Mouse (Mus musculus): ENCODE data around the gene Rps24. TPM values are rescaled to one million over a fixed set of nuclear protein-coding genes. Genes with fewer than 3 reads are reported as not detected.

Rps24 gene
- polyA plus RNA-seq, 1 experiment from 2014 or later = 791 TPM

GRCm38 (mm10) chr14:24509557-24509956 lies 22.6 kb downstream of the Rps24 start:
- Histone ChIP-seq H3K9me3 (ENCODE audit: low read length) (no peaks in the 10 kb centered on the region; the same call in 1 of the 2 replicates), H3K4me1 (ENCODE audit: insufficient read depth, low read depth, low read length) (0 out of 2 replicates have a peak, but pooled peaks cover 3% of the 10 kb centered on the region), H3K27ac (ENCODE audit: low read length) (no peak overlapping the region), H3K4me2 (replicated peaks; ENCODE audit: low read depth, low read length) (no peak overlapping the region), H3K27me3 (replicated peaks; ENCODE audit: insufficient read depth, low read length) (no peaks in the 10 kb centered on the region), H3K36me3 (ENCODE audit: insufficient read depth, low read length) (no peaks in the 10 kb centered on the region), H3K4me3 (ENCODE audit: low read depth, low read length) (no peak overlapping the region), H3K9ac (replicated peaks; ENCODE audit: low read depth) (no peak overlapping the region)
- ATAC-seq (no peak), DNase-seq (ENCODE audit: low spot score) (no peak)
- 61% methylated on average over 5 of the region's 5 CpGs for WGBS
- TF ChIP-seq CTCF (IDR thresholded peaks at IDR 0.05) (no peak), EP300 (IDR thresholded peaks at IDR 0.05) (no peak)

- Histone ChIP-seq H3K36me3 (ENCODE audit: insufficient read depth, low read length) (no peaks in the 10 kb centered on the region), H3K9ac (replicated peaks; ENCODE audit: low read depth) (no peak overlapping the region), H3K4me1 (ENCODE audit: insufficient read depth, low read depth, low read length) (0 out of 2 replicates have a peak, but pooled peaks cover 3% of the 10 kb centered on the region), H3K27me3 (replicated peaks; ENCODE audit: insufficient read depth, low read length) (no peaks in the 10 kb centered on the region), H3K27ac (ENCODE audit: low read length) (no peak overlapping the region), H3K4me2 (replicated peaks; ENCODE audit: low read depth, low read length) (no peak overlapping the region), H3K9me3 (ENCODE audit: low read length) (no peaks in the 10 kb centered on the region; the same call in 1 of the 2 replicates), H3K4me3 (ENCODE audit: low read depth, low read length) (no peak overlapping the region)
- TF ChIP-seq CTCF (IDR thresholded peaks at IDR 0.05) (peak; percentile 48), EP300 (IDR thresholded peaks at IDR 0.05) (no peak)
- 100% methylated on average over 1 of the region's 1 CpGs for WGBS
- ATAC-seq (no peak), DNase-seq (ENCODE audit: low spot score) (no peak)
Measured at GRCm38 (mm10) chr14:24510218-24510617, 23.3 kb downstream of the Rps24 start.

- DNase-seq (ENCODE audit: low spot score) = no peak
- Histone ChIP-seq H3K9ac (replicated peaks; ENCODE audit: low read depth) (no peak overlapping the region), H3K4me1 (ENCODE audit: insufficient read depth, low read depth, low read length) (0 out of 2 replicates have a peak, but pooled peaks cover 3% of the 10 kb centered on the region), H3K9me3 (ENCODE audit: low read length) (no peaks in the 10 kb centered on the region; the same call in 1 of the 2 replicates), H3K4me3 (ENCODE audit: low read depth, low read length) (no peak overlapping the region), H3K36me3 (ENCODE audit: insufficient read depth, low read length) (no peaks in the 10 kb centered on the region), H3K27me3 (replicated peaks; ENCODE audit: insufficient read depth, low read length) (no peaks in the 10 kb centered on the region), H3K4me2 (replicated peaks; ENCODE audit: low read depth, low read length) (no peak overlapping the region), H3K27ac (ENCODE audit: low read length) (no peak overlapping the region)
- TF ChIP-seq CTCF (IDR thresholded peaks at IDR 0.05) = no peak
- TF ChIP-seq EP300 (IDR thresholded peaks at IDR 0.05) = no peak
- WGBS = 73% methylated on average over 2 of the region's 2 CpGs
- no peak for ATAC-seq
Measured at GRCm38 (mm10) chr14:24510679-24511078, 23.8 kb downstream of the Rps24 start.

GRCm38 (mm10) chr14:24512527-24513161 lies 25.7 kb downstream of the Rps24 start:
- no peak for ATAC-seq

DNA sequence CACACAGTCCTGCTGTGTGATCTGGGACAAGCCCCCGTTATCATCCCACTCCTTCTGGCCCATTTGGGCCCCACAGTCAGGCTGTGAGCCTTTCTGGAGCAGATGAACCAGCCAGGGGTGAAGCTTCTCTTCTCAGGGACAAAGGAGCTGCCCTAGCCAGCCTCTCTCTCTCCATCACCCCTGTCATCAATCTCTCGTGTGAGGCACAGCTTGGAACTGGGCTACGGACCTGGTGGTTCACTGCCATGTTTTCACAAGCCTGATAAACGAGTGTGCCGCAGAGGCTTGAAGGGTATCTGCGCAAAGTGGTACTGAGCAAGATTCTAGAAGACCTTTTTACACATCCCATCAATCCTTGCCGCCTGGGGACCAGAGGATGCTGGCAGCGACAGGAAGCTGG lies 34.7 kb downstream of the Rps24 start:
- Histone ChIP-seq H3K36me3 (ENCODE audit: insufficient read depth, low read length) (no peaks in the 10 kb centered on the region), H3K4me2 (replicated peaks; ENCODE audit: low read depth, low read length) (no peak overlapping the region), H3K4me1 (ENCODE audit: insufficient read depth, low read depth, low read length) (no peaks in the 10 kb centered on the region), H3K27me3 (replicated peaks; ENCODE audit: insufficient read depth, low read length) (no peaks in the 10 kb centered on the region), H3K9ac (replicated peaks; ENCODE audit: low read depth) (no peak overlapping the region), H3K9me3 (ENCODE audit: low read length) (no peaks in the 10 kb centered on the region), H3K4me3 (ENCODE audit: low read depth, low read length) (no peak overlapping the region), H3K27ac (ENCODE audit: low read length) (no peak overlapping the region)
- DNase-seq (ENCODE audit: low spot score) (no peak), ATAC-seq (no peak)
- WGBS = 31% methylated on average over 8 of the region's 8 CpGs
- TF ChIP-seq CTCF (IDR thresholded peaks at IDR 0.05) = no peak
- TF ChIP-seq EP300 (IDR thresholded peaks at IDR 0.05) = no peak

More at GRCm38 (mm10) chr14:24512527-24513161, 25.7 kb downstream of the Rps24 start:
- H3K27me3 ChIP-seq (replicated peaks; ENCODE audit: insufficient read depth, low read length) = no peaks in the 10 kb centered on the region
- no peaks in the 10 kb centered on the region for H3K4me1 ChIP-seq (ENCODE audit: insufficient read depth, low read depth, low read length)
- TF ChIP-seq EP300 (IDR thresholded peaks at IDR 0.05) (no peak), CTCF (IDR thresholded peaks at IDR 0.05) (no peak)
- no peak overlapping the region for H3K27ac ChIP-seq (ENCODE audit: low read length)
- no peak overlapping the region for H3K4me3 ChIP-seq (ENCODE audit: low read depth, low read length)
- H3K36me3 ChIP-seq (ENCODE audit: insufficient read depth, low read length) = no peaks in the 10 kb centered on the region
- H3K9me3 ChIP-seq (ENCODE audit: low read length) = no peaks in the 10 kb centered on the region; the same call in 1 of the 2 replicates
- H3K4me2 ChIP-seq (replicated peaks; ENCODE audit: low read depth, low read length) = no peak overlapping the region
- no peak overlapping the region for H3K9ac ChIP-seq (replicated peaks; ENCODE audit: low read depth)
- WGBS = 78% methylated on average over 6 of the region's 6 CpGs
- DNase-seq (ENCODE audit: low spot score) = no peak

GRCm38 (mm10) chr14:24525137-24525536 lies 38.2 kb downstream of the Rps24 start:
- H3K9ac ChIP-seq (replicated peaks; ENCODE audit: low read depth) = no peak overlapping the region
- H3K27ac ChIP-seq (ENCODE audit: low read length) = no peak overlapping the region
- no peaks in the 10 kb centered on the region for H3K27me3 ChIP-seq (replicated peaks; ENCODE audit: insufficient read depth, low read length)
- DNase-seq (ENCODE audit: low spot score) (no peak), ATAC-seq (no peak)
- H3K4me1 ChIP-seq (ENCODE audit: insufficient read depth, low read depth, low read length) = no peaks in the 10 kb centered on the region
- no peaks in the 10 kb centered on the region for H3K9me3 ChIP-seq (ENCODE audit: low read length)
- no peak for TF ChIP-seq CTCF (IDR thresholded peaks at IDR 0.05)
- WGBS = 64% methylated on average over 3 of the region's 3 CpGs
- no peak overlapping the region for H3K4me3 ChIP-seq (ENCODE audit: low read depth, low read length)
- no peak overlapping the region for H3K4me2 ChIP-seq (replicated peaks; ENCODE audit: low read depth, low read length)
- no peaks in the 10 kb centered on the region for H3K36me3 ChIP-seq (ENCODE audit: insufficient read depth, low read length)

Measured in lung, postnatal 0 days (tissue).